Mouse (Mus musculus) urinary bladder, adult 2 months (tissue): ENCODE results near the gene Gm20696. TPM values are rescaled to one million over a fixed set of nuclear protein-coding genes. Genes with fewer than 3 reads are reported as not detected.

Source experiments
- DNase-seq: peaks from one replicate; pipeline ENCODE4 v3.0.0; 2022; ENCODE audit warnings: low spot score
- polyA plus RNA-seq: library from polyadenylated mRNA; depleted of rRNA; stranded (reverse); fragments of >200 nt; gene quantifications from 2 replicates; pipeline ENCODE4 v1.2.3, GENCODE M21; 2012

The Gm20696 gene
- polyA plus RNA-seq, 1 experiment: 1.2 TPM

DNA sequence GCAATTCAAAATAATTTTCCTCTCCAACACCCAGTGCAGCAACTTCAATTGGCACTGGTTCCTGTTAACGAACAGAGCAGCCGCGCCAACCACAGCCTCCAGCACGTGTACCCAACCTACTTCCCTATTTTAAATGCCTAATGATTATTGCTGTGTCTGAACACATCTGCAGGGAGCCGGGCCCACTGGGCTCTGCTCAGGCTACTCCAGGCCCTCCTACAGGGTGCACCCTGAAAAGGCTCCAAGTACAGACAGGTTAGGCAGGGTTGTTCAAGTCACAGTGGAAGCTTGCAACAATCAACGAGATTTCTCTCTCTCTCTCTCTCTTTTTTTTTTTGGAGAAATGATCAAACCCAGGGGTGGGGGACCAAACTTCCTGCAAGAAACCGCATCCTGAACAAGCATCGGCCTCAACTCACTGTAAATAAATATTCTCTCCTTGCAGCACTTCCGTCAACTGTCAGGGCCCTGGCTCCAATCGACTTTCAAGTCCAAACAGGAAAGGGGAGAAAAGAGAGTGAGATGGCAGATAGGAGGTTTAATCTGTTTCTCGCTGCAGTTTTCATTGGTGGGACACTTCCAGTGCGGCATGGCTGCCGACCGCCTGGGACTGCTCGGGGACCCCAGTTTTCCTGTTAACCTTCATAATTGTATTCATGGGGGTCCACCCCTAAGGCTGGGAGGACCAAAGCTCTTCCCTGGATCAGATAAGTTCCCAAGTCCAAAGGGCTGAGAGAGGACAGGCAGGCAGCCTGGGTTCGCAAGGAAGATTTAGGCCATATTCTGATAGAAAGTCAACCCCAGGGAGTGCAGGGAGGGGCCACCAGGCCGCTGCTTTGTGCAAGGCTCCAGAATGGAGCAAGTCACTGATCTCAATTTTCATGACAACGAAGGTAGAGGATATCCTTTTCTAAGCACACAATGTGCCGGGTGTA is 277.6 kb downstream of the Gm20696 start:
- DNase-seq: no peak

GRCm38 (mm10) chr6:99388023-99388422 is 278.6 kb downstream of the Gm20696 start:
- DNase-seq: no peak

DNA sequence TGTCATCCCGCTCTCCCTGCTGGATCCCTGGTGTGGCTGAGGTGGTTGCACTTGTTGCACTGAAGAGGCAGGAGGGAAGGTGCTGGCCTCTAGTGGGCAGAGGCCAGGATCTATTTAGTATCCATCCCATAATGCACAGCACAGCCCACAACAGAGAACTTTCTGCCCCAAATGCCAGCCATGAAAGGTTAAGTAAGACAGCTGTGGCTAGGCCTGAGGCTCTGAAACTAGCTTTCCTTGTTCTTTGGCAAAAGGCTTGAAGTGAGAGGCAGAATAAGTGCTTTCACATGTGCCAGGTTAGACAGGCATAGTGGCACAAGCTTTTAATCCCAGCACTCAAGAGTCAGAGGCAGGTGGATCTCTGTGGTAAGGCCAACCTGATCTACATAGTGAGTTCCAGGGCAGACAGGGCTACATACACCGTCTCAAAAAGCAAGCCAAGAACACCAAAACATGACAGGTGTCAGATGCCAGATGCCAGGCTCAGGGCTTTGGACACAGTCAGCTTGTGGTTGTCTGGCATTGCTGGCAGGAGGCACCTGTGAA is 281.5 kb downstream of the Gm20696 start:
- DNase-seq: no peak

DNA sequence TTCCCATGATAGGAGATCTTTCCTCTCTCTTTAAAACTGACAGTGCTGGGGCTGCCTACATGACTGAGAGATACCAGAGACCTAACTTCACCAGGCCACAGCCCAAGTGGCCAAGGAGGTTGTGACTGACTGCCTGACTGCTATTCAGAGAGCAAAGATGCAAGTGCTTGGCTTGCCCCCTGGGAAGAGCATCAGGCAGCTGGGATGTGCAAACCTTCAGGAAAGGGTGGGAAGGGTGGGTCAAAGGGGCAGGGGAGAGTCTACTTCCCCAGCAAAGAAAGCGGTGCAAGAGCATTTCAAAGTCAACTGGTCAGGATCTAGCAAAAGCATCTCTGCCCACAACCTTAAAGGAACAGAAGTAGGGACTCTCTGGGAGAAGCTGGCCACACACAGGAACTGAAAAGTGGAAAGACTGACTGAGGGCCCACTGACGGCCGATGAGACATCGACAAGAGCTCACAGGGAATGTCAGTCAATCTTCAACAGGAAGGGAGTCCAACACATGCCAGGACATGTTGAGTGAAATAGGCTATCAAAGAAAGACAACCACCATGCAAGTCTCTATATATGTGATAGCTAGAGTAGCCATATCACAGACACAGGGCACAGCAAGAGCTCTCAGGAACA is 282.6 kb downstream of the Gm20696 start:
- DNase-seq: no peak

DNA sequence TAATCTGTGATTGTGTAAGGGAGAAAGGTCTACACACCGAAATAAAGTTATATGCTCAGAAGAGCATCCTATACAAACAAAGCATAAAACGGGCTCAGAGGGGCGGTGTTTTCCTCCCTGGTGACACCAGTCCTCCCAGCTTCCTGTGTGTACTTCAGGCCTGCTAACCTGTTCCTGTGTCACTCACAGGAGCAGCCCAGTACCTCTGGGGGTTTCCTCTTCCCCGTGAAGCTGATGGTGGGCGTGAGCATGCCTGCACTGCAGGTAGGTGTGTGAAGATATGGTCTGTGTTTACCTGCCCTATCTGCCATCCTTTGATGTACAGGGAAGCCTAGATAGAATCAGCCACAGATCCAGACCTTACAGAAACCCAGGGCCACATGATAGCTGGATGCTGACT is 286.5 kb downstream of the Gm20696 start:
- no peak for DNase-seq

DNA sequence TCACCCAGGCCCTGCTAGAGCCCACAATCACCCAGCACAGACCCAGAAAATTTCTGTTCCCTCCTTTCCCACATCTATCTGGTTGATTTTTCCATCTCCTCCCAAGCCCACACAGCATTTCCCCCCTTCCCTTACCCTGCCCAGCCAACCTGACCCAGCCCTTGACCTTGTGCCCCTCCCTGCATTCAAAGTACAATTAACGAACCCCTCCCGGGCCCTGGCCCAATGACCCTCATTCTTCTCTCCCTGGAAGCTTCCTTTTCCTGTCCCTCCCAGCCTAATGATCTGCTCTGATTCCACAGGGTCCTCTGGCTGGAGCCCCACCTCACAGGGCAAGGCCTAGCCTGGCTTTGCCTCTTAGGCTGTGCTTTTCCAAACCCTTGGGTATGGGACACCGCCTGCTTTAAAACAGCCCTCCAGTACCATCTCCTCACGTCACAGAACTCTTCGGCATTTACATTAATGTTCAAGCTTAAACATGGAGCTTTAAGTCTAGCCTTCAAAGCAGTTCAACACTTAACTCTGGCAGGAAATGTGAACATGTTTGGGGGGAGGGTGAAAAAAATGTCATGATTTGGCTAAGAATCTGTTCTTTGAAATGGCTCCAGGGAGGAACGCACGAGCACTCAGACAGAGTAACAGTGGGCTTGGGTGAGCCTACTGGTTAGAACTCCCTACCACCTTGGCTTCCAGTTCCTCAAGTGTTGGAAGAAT is 287.4 kb downstream of the Gm20696 start:
- no peak for DNase-seq

- no peak for DNase-seq
These were observed 288.9 kb downstream of the Gm20696 start for GRCm38 (mm10) chr6:99377716-99378115.

DNA sequence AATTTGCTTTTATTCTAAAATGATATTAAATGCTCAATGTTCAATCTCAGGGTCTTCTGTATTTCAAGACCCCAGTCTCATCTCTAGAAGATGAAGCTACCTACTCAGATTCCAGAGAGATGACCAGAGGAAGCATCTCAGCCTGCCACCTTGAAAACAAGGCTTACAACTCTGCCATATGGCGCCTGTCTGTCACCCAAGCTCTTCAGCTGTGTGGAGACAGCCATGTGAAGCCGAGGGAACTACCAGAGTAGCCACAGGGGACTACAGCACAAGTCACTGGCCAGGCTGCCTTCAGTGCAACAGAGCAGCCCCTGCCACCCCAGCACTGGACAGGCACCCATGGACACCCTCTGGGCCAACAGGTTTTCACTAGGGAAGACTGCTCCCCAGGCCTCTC is 289.5 kb downstream of the Gm20696 start:
- no peak for DNase-seq

DNA sequence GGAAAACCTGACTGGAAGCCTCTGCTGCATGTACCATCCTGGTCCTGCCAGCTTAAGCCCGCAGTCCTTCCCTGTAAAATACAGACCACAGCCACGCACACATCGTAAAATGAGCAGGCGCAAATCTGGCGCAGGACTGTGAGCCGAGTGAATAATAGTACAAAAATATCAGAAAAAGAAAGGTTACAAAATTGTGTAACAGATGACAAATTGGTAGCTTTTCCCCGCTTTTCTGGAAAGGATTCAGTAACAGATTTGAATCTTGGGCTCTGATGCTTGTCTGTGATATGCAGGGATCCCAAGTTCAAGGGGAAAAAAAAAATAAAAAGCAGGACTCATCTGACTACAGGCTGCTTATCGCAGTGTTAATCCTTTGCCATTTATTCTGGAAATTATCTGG is 289.9 kb downstream of the Gm20696 start:
- DNase-seq: no peak

DNA sequence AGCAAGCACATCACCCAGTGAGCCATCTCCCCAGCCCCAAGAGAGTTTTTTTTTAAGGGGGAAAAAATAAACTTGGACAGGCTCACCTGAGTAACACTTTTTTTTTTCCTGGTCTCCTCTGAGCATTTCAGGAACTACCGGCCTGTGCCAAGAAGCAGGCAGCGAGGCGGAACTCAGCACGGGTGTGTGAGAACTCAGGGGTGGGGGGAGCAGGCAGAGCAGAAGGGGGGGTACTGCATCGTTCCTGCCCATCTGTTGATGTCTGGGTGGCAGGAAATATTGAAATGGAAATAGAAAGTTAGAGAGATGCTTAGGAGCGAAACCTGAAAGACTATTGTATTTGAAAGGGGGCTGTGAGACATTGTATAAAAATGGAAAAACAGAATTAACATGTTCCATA is 290.7 kb downstream of the Gm20696 start:
- no peak for DNase-seq

DNA sequence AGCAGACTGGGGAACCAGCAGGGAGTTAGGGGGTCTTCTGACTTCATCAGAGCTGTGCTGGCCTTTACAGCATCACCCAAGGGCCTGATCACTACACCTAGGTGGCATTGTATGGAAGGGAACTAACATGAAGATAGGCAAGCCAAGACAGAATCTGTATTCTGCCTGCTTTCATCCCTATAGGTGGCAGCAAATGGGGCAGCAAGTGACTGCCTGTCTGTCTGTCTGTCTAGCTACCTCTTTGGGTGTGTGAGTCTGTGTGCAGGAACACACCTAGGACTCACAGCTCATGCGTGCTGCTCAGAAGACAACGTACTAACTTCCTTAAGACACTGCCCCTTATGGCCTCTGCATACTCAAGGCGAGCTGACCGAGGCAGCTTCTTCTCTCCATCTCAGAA is 291.2 kb downstream of the Gm20696 start:
- DNase-seq: no peak

GRCm38 (mm10) chr6:99374448-99375271 is 291.9 kb downstream of the Gm20696 start:
- no peak for DNase-seq

DNA sequence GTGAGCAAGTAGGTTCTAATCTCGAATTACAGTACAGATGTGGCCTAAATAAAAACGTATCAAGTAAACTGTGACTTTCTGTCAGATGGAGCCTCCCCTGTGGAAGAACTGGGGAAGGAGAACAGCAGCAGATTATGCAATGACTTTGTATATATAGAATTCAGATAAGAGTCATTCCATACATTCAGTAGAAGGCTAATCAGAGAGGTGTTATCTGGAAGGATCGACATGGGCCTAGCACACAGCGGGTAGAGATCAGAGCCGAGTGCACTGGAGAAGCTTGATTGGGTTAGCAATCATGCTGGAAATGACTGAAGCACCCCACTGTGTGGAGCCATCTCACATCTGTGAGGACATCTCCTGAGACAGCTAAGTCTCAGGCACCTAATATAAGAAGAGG is 294.2 kb downstream of the Gm20696 start:
- DNase-seq: no peak

DNA sequence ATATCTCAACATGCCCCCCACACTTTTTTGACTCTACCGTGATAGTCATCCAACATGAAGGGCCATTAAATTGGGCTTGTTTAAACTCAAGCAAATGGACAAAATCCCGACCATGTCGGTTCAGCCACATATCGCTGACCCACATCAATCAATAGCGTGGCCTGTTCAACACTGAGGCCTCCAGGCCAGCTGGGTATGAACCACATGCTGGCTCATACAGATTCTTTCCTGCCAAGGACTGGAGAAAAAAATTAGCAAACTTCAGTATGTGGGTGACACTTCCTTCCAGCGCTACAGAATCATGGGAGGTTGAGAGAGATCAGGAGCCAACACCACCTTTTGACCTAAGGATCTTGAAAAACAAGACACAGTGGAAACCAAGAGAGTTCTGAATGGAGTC is 294.6 kb downstream of the Gm20696 start:
- no peak for DNase-seq

DNA sequence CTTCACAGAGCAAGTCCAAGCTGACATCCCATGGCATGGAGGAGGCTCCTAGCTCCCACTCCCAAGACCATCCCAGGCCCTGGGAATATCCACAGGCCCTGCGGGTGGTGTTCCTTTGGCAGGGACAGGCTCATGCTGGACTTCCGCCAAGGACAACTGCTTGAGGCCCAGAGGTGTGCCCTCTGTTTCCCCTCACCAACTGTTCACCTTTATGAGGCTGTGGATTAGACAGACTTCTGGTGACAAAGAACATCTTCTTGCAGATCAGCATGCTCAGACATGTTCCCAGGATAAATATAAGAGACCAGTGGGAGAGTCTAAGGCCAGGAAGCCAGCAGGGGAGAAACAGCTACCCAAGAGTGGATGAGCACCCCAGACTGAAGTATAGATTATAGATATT is 296.7 kb downstream of the Gm20696 start:
- DNase-seq: no peak

DNA sequence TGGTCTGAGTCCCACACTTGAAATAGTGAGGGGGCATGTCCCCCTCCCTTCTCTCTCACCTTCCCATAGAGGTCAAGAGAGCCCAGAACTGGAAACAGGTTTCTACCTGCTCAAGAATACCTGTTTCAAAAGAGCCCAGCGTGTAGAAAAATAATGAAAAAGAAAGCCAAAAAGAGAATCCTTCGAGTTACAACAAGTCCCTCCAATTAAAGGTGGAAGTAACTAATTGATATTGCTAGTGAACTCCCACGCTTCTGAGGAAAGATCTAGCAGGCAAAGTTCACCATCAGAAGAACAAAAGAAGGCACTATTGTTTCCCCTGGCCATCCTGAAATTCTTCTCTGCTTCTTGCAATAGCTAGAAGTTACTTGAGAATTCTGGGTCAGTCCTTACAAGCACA is 297.4 kb downstream of the Gm20696 start:
- DNase-seq: no peak

- no peak for DNase-seq
These were observed 298.4 kb downstream of the Gm20696 start for GRCm38 (mm10) chr6:99368118-99368753.

DNA sequence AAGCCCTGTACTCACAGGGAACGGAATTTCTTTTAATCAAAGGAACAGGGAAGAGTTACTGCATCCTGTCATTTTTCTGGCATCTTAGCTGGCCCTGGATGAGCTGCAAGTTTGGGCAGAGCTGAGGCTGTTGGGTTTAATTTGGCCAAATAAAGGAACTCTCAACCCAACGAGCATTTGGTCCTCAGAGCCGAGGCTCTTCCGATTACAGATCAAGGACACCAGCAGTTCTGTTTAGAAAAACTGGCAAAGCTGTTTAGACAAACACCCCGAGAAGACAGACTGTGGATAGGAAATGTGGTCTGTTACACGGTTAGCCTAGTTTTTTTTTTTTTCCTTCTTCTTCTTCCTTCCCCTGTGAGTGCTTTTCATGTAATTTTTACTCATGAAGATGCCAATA is 302.1 kb downstream of the Gm20696 start:
- no peak for DNase-seq

- DNase-seq: no peak
These were observed 306.0 kb downstream of the Gm20696 start for GRCm38 (mm10) chr6:99360581-99360980.

DNA sequence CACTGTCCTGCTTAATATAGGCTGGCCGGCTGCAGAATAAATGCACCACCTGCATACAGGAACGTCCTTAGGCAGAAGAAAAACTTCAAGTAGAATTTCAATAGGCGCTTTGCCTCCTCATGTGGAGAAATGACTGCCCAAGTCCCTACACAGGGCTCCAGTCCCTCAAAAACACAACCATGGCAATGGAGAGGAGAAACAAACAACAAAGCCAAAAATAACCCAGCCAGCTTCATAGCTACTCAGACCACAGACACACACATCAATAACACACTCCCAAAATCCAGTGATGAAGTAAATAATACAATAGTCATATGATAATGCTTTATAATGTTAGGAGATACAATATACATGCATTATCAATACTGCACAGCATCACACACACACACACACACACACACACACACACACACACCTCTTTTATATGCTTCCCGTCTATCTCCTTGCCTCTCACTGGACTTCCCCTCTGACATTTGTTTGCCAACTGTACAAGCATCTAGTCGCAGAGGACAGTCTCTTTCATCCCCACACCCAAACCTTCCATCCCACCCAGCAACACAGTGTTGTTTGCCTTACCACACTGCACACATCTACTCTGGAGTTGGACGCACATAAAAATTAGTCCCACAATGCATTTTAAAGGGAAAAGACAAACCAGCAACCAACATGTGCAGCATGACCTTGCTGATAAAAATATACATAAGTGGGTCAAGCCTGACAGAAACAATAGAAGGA is 306.7 kb downstream of the Gm20696 start:
- DNase-seq: no peak
